Comparison of ENCODE assay signal across 35 mouse cellular contexts in genomic region chr3:95716075-95716474, GRCm38 (mm10). TPM values are rescaled to one million over a fixed set of nuclear protein-coding genes. Genes with fewer than 3 reads are reported as not detected.
"Had no signal": no experiment of that assay in that cellular context is flagged by ENCODE, and none has a peak within 500 bp of the region (broad histone marks: within the 10 kb centered on the region; RNA-seq: fewer than 3 reads in every experiment).

No protein-coding gene starts in this region.

- H3K9me3 ChIP-seq: heart, embryonic 10.5 days; heart, embryonic 15.5 days; hindbrain, embryonic 12.5 days; hindbrain, embryonic 15.5 days; intestine, embryonic 15.5 days; kidney, embryonic 15.5 days had no signal

- ATAC-seq: hindbrain, embryonic 16.5 days; hindbrain, postnatal 0 days; inflammation-experienced regulatory T-cells, adult 6 months; intestine, embryonic 15.5 days; intestine, embryonic 16.5 days; intestine, postnatal 0 days had no signal

- DNase-seq: heart, postnatal 10 days; heart, postnatal 14 days; heart, postnatal 36 days; heart, postnatal 4 days; kidney, adult 11 months; kidney, adult 18-20 months; kidney, adult 8-10 months; kidney, adult 9 months; kidney, postnatal 10 days; kidney, postnatal 14 days; kidney, postnatal 25 days; kidney, postnatal 36 days; kidney, postnatal 4 days; layer of hippocampus, adult 9-11 months; layer of hippocampus, postnatal 36 days had no signal

- H3K27me3 ChIP-seq: heart, embryonic 12.5 days; heart, embryonic 13.5 days; heart, embryonic 15.5 days; hindbrain, embryonic 12.5 days; hindbrain, embryonic 13.5 days; hindbrain, embryonic 15.5 days; intestine, embryonic 15.5 days; kidney, embryonic 15.5 days had no signal

- H3K4me3 ChIP-seq: heart, embryonic 10.5 days; heart, embryonic 12.5 days; heart, embryonic 13.5 days; heart, embryonic 15.5 days; hindbrain, embryonic 10.5 days; hindbrain, embryonic 12.5 days; hindbrain, embryonic 13.5 days; hindbrain, embryonic 15.5 days; intestine, embryonic 15.5 days; kidney, embryonic 15.5 days; layer of hippocampus, adult 2 months had no signal

- H3K4me2 ChIP-seq: heart, embryonic 11.5 days; heart, embryonic 12.5 days; heart, embryonic 13.5 days; heart, embryonic 15.5 days; hindbrain, embryonic 12.5 days; hindbrain, embryonic 13.5 days; hindbrain, embryonic 14.5 days; hindbrain, embryonic 15.5 days; intestine, embryonic 15.5 days; kidney, embryonic 15.5 days had no signal

- H3K27ac ChIP-seq: heart, embryonic 13.5 days; heart, embryonic 15.5 days; hindbrain, embryonic 10.5 days; hindbrain, embryonic 12.5 days; hindbrain, embryonic 13.5 days; hindbrain, embryonic 14.5 days; hindbrain, embryonic 15.5 days; hindbrain, postnatal 0 days; intestine, embryonic 15.5 days; kidney, embryonic 15.5 days; kidney, postnatal 0 days; layer of hippocampus, adult 2 months had no signal

- H3K4me1 ChIP-seq: heart, embryonic 12.5 days; heart, embryonic 15.5 days; hindbrain, embryonic 12.5 days; hindbrain, embryonic 13.5 days; hindbrain, embryonic 15.5 days; intestine, embryonic 15.5 days had no signal

- H3K36me3 ChIP-seq: heart, embryonic 12.5 days; heart, embryonic 15.5 days; hindbrain, embryonic 12.5 days; hindbrain, embryonic 15.5 days; intestine, embryonic 15.5 days; kidney, embryonic 15.5 days had no signal

- H3K9ac ChIP-seq: heart, embryonic 12.5 days; heart, embryonic 13.5 days; heart, embryonic 15.5 days; hindbrain, embryonic 12.5 days; hindbrain, embryonic 13.5 days; hindbrain, embryonic 14.5 days; hindbrain, embryonic 15.5 days; intestine, embryonic 15.5 days; kidney, embryonic 15.5 days had no signal

RNA-seq across cellular contexts. Expression of gene Adamtsl4, which starts 28.4 kb away (rescaled TPM):
- total RNA-seq: hematopoietic stem cell, adult 5-6 weeks had no signal
